Mouse (Mus musculus) T-cell, adult 2 months (primary cell): ENCODE measurements around the gene Cdca8.

Source experiments
- DNase-seq: peaks from one replicate; pipeline ENCODE4 v3.0.0; 2022; ENCODE audit warnings: low spot score

The Cdca8 gene

DNA sequence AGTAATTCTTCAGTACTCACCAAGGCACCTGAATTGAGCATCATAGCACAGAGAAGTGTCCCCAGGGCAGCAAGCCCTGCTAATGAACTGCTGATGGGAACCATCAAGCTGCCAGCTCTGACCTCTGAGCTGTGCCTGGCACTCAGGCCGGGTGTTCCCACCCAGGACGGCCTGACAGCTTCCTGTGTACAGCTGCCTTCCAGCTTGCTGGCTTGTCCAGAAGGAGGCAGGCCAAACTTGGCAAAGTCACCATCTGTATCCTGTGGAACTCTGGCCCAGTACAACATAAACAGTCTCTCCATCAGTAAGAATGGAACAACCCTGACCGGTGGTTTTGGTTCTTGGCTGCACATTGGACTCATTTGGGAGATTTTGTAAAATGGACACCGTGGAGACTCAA, 14.4 kb upstream of the Cdca8 start:
- no peak for DNase-seq

- no peak for DNase-seq
Observed at GRCm38 (mm10) chr4:124951036-124951433, 11.9 kb upstream of the Cdca8 start.

- DNase-seq = no peak
Observed at GRCm38 (mm10) chr4:124950181-124951035, 11.3 kb upstream of the Cdca8 start.

DNA sequence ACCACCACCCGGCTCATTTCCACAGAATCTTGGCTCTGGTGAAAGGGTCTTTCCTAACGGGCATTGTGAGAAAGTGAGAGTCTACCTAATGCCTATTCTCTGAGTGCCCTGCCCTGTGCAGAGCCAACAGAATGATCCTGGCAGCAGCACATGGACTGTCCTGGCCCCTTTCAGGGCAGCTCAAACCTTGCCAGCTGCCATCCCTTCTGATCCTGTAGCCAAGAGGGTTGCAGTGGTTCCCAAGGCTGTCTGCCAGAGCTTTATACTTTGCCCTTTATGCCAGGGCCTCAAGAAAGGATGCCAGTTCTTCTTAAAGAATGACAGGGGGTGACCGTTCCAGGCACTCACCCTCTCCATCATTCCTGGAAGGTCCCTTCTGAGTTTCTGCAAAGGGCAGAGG, 10.4 kb upstream of the Cdca8 start:
- no peak for DNase-seq

DNA sequence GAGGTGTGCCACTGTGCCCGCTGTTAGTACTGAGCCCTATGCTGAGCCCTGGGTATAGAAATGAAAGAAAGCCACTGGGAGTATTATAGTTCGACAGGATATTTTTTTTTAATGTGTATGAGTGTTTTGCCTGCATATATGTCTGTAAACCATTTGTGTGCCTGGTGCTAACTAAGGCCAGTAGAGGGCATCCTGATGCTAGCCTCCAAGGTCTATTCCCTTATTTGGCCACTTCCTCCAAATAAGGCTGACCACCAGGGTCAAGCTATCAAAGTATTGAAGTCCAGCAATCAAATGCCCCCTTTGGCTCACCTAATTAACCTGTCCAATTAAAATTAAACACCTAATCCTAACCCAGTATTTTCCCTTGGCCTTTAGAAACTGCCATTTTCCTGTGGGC, 5.8 kb upstream of the Cdca8 start:
- DNase-seq = no peak

DNA sequence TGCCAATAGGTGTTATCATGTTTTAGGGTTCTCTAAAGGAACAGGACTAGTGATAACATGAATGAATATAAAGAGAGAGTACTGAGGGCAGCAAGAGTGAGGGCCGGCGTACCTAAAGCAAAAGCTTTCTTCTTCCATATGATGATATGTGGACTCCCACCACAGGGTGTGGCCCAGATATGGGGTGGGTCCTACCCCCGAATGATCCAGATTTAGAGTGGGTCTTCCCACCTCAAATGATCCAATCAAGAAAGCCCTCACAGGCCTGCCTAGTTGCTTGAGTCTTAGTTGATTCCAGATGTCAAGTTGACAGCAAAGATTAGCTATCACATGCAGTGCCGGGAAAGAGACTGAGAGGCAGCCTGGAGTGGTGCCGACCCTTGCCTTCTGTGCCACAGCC, 4.7 kb upstream of the Cdca8 start:
- DNase-seq = no peak

DNA sequence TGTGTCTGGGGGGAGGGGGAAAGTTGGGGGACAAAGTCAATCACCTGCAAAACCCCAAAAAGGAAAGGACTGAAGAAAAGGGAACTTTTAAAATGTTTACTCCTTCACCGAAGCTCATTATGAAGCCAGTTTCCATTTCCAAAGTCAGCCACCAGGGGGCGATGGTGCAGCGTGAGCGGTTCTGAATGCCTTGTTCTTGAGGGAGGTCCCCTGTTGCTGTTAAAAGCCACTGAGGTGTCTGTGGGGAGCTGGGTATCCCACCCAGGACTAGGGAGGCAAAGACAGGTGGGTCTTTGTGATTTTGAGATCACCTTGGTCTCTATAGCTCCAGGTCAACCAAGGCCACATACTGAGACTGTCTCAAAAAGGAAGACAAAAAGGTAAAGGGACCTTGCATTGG, 3.9 kb upstream of the Cdca8 start:
- peak; percentile 68 for DNase-seq

- peak; percentile 95 for DNase-seq
Observed at GRCm38 (mm10) chr4:124936613-124937471, 2.3 kb downstream of the Cdca8 start, which contains the start of gene 9930104L06Rik. Gene 9930104L06Rik, plus strand, starts transcription at chr4:124937048.

DNA sequence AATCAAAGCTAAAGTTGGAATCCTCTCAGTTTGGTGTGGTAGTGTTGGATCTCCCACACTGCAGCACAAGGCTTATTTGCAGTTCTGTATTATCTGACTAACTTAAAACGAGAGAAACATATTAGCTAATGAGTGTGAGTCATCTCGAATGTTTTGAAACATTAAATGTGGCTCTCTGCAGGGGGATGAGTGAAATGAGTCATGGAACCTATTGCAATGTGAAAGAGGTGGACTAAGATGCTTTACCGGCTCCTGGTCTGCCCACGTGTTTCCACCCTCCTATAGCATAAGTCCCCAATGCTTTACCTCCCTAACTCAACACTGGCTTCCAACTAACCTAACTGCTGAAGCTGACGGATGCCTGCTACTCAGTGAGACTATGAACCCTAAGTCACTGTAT, 11.0 kb downstream of the Cdca8 start:
- DNase-seq = no peak

DNA sequence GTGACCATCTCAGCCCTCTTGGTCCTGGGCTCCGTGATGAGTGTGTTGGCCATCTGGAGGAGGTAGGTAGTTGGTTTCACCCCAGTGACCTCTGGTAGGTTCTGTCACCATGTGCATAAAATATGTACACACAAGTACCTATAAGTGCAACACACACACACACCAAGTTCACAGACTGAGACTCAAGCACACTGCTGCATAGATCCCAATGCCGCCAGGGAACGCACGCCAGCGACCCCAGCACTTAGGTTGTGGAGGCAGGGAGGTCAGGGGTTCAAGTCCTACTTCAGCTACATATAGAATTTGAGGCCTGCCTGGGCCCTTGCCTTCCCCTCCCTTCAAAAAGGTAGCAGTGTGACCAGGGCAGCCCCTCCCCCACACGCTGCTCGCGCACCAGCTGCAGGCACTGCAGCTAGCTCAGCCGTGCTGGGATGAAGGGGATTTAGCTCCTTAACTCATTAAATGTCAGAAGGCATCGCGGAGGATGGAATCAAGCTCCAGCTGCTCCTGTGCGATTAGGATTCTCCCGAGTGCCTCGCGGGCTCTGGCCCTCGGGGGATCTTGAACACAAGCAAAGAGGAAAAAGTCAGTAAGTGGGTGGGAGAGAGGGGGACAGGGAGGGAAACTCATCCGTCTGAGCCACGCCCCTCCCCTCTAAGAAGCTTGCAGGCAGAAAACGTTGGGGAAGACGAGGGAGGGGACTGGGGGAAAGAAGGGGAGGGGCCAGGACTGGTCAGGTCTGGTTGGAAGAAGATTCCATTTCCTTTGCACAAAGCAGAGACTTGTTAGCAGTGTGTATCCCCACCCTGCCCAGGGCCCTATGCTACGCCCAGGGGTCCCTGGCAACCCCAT, 32.9 kb downstream of the Cdca8 start:
- DNase-seq = no peak

GRCm38 (mm10) chr4:124905417-124905816, 33.7 kb downstream of the Cdca8 start:
- DNase-seq = no peak

- no peak for DNase-seq
Observed at GRCm38 (mm10) chr4:124899906-124900305, 39.2 kb downstream of the Cdca8 start.

GRCm38 (mm10) chr4:124898428-124898827, 40.7 kb downstream of the Cdca8 start:
- DNase-seq = no peak

GRCm38 (mm10) chr4:124894508-124895428, 44.3 kb downstream of the Cdca8 start:
- no peak for DNase-seq

GRCm38 (mm10) chr4:124893769-124894168, 45.3 kb downstream of the Cdca8 start:
- DNase-seq = no peak

DNA sequence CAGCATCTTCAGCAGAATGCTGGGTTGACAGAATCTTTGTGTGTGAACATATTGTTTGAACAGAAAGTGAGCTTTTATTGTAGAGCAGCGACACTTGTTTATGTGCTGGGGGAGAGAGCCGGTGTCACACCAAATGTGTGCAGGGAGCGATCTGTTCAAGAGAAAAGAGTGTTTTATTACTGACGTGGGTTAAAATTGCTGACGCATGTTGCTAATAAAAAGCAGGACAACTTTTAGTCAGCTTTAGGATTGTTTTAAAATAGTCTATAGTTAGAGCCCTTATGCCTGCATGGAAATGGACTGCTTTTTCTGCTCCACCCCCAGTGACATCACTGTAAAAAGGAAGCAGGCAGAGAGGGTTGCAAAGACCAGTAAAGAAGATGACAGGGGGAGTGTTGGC, 48.3 kb downstream of the Cdca8 start:
- DNase-seq = no peak

GRCm38 (mm10) chr4:124889935-124890334, 49.2 kb downstream of the Cdca8 start:
- DNase-seq = no peak

- DNase-seq = no peak
Observed at GRCm38 (mm10) chr4:124888702-124889101, 50.4 kb downstream of the Cdca8 start.

DNA sequence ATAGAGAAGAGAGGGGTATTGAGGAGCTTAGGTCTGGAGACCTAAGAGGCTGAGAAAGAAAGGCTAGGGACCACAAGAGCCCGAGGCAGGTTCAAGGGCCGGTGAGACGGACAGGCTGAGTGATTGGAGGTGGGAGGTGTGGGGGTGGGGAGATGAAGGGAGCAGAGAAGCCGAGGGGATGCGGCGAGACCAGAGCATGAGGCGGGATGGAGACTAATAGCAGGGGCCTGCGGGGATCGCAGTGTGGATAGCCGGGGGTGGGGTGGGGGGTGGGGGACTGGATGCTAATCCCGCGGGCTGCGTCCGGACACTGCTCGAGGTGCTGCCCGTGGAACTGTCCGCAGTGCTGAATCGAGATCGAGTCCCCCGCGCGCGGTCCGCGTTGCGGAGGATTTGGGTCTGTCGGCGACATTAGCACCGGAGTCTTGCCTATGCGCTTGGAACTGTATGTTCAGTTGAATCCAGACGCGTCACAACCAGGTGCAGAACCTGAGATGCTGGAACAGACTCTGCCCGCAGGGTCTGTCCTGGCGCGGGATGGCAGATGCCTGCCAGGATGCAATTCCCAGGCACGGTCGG, 56.9 kb downstream of the Cdca8 start:
- DNase-seq = no peak

DNA sequence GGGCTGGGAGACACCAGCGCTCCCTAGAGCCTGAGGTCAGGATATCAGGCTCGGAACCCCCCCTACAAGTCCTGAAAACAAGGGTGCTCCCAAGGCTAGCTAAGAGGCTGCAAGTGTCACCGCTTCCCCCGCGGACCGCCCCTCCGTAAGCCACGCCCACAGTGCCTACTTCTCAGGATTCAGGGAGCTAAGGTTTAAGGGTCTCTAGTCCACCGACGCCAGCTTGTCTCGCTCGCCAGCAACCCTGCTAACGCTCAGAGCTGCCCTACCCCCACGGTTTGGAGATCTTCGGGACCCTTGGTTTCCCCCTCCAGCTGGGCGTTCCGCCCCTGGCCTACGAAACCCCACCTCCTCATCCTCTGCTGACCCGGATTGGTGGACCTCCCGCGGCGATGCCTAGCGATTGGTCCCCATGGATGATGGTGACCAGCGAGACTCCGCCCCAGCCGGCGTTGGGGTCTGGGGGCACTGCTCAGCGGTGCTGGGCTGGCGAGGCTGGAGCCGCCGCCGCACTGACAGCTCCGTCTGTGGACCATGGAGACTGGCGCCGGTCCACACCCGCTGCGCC, 57.7 kb downstream of the Cdca8 start:
- DNase-seq = no peak
